Mouse (Mus musculus) hindbrain, embryonic 14.5 days (tissue): ENCODE results near the gene Hsf2bp. TPM values are rescaled to one million over a fixed set of nuclear protein-coding genes. Genes with fewer than 3 reads are reported as not detected.

Experiments
- ATAC-seq: fragments of 200-750 bp; cut with Nextera tagmentation; 2 replicates; pipeline ENCODE4 v1.8.0; 2017; ENCODE audit warnings: moderate number of reproducible peaks, mild to moderate bottlenecking, moderate TSS enrichment, moderate library complexity; ENCODE audit not compliant: low FRiP score
- DNase-seq: peaks from one replicate; pipeline ENCODE4 v3.0.0-alpha.2; 2015; ENCODE audit warnings: low spot score
- H3K27ac ChIP-seq: fragments of 300-500 bp; sonication (generic); 2 replicates; pipeline ENCODE4 v1.5.1; 2014; ENCODE audit warnings: mild to moderate bottlenecking, moderate library complexity
- H3K27me3 ChIP-seq: fragments of 300-500 bp; sonication (generic); 2 replicates; pipeline ENCODE4 v1.6.1; 2014; ENCODE audit warnings: mild to moderate bottlenecking, low read length, mixed read lengths; ENCODE audit not compliant: control insufficient read depth, insufficient read depth
- H3K36me3 ChIP-seq: fragments of 300-500 bp; sonication (generic); replicated peaks from 2 replicates; pipeline ENCODE4 v1.6.1; 2014; ENCODE audit not compliant: control insufficient read depth, insufficient read depth
- H3K4me1 ChIP-seq: fragments of 300-500 bp; sonication (generic); replicated peaks from 2 replicates; pipeline ENCODE4 v1.6.1; 2014; ENCODE audit warnings: antibody characterized with exemption, low read length, mixed read lengths; ENCODE audit not compliant: control insufficient read depth, insufficient read depth
- H3K4me2 ChIP-seq: fragments of 300-500 bp; sonication (generic); replicated peaks from 2 replicates; pipeline ENCODE4 v1.6.1; 2014; ENCODE audit warnings: mild to moderate bottlenecking, moderate library complexity
- H3K4me3 ChIP-seq: fragments of 300-500 bp; sonication (generic); replicated peaks from 2 replicates; pipeline ENCODE4 v1.5.1; 2014; ENCODE audit warnings: mild to moderate bottlenecking, low read length
- H3K9ac ChIP-seq: fragments of 300-500 bp; sonication (generic); 2 replicates; pipeline ENCODE4 v1.6.1; 2014
- H3K9me3 ChIP-seq: fragments of 300-500 bp; sonication (generic); 2 replicates; pipeline ENCODE4 v1.6.1; 2016; ENCODE audit warnings: low read length; ENCODE audit not compliant: control insufficient read depth
- WGBS: fragments of 180-500 bp; shearing (Covaris S2); extraction: QIAGEN DNeasy Blood & Tissue Kit; methylation state at CpG from one replicate; pipeline ENCODE4 v1.1.7; 2014; 5-methylcytosine and 5-hydroxymethylcytosine counted together
- polyA plus RNA-seq: library from polyadenylated mRNA; unstranded; fragments of >200 nt; fragmentation: Nextera tagmentation; extraction: Ambion mirVana; gene quantifications from 2 replicates; pipeline ENCODE4 v1.2.1, GENCODE M21; 2014

The Hsf2bp gene
- polyA plus RNA-seq, 1 experiment from 2014 or later: 0.82 TPM

- Histone ChIP-seq H3K9ac (no peak overlapping the region), H3K36me3 (no peaks in the 10 kb centered on the region), H3K9me3 (no peaks in the 10 kb centered on the region), H3K4me3 (no peak overlapping the region), H3K4me2 (no peak overlapping the region), H3K4me1 (peaks cover 8% of the 10 kb centered on the region; the same call in 1 of the 2 replicates), H3K27ac (no peak overlapping the region), H3K27me3 (no peaks in the 10 kb centered on the region)
- DNase-seq: no peak
- no peak for ATAC-seq
- 87% methylated on average over 18 of the region's 18 CpGs for WGBS
These were observed 120.2 kb downstream of the Hsf2bp start for GRCm38 (mm10) chr17:31915756-31916460.

- H3K4me2 ChIP-seq: no peak overlapping the region
- H3K27ac ChIP-seq: no peak overlapping the region
- ATAC-seq: no peak
- H3K9me3 ChIP-seq: no peaks in the 10 kb centered on the region
- no peak for DNase-seq
- H3K36me3 ChIP-seq: no peaks in the 10 kb centered on the region
- no peaks in the 10 kb centered on the region for H3K27me3 ChIP-seq
- H3K4me3 ChIP-seq: no peak overlapping the region
- WGBS: 90% methylated on average over 5 of the region's 5 CpGs
- H3K9ac ChIP-seq: no peak overlapping the region
- peaks cover 8% of the 10 kb centered on the region; the same call in 1 of the 2 replicates for H3K4me1 ChIP-seq
These were observed 121.8 kb downstream of the Hsf2bp start for GRCm38 (mm10) chr17:31914323-31914722.

GRCm38 (mm10) chr17:31912881-31913662 is 123.1 kb downstream of the Hsf2bp start:
- H3K4me1 ChIP-seq: peaks cover 8% of the 10 kb centered on the region; the same call in 1 of the 2 replicates
- H3K27me3 ChIP-seq: no peaks in the 10 kb centered on the region
- no peak; the same call in 1 of the 2 replicates for ATAC-seq
- WGBS: 49% methylated on average over 18 of the region's 18 CpGs
- H3K27ac ChIP-seq: no peak overlapping the region
- H3K4me3 ChIP-seq: no peak overlapping the region
- H3K4me2 ChIP-seq: no peak overlapping the region
- no peaks in the 10 kb centered on the region for H3K9me3 ChIP-seq
- H3K36me3 ChIP-seq: no peaks in the 10 kb centered on the region
- H3K9ac ChIP-seq: no peak overlapping the region
- DNase-seq: peak; percentile 58

- no peak overlapping the region for H3K4me3 ChIP-seq
- no peak overlapping the region for H3K4me2 ChIP-seq
- DNase-seq (no peak), ATAC-seq (peak; percentile 24; the same call in 1 of the 2 replicates)
- WGBS: 66% methylated on average over 16 of the region's 16 CpGs
- H3K36me3 ChIP-seq: no peaks in the 10 kb centered on the region
- no peaks in the 10 kb centered on the region for H3K27me3 ChIP-seq
- no peak overlapping the region for H3K27ac ChIP-seq
- H3K4me1 ChIP-seq: peaks cover 8% of the 10 kb centered on the region; the same call in 1 of the 2 replicates
- no peak overlapping the region for H3K9ac ChIP-seq
- H3K9me3 ChIP-seq: no peaks in the 10 kb centered on the region
These were observed 123.8 kb downstream of the Hsf2bp start for GRCm38 (mm10) chr17:31912387-31912786.

GRCm38 (mm10) chr17:31908966-31909365 is 127.2 kb downstream of the Hsf2bp start:
- H3K9ac ChIP-seq: no peak overlapping the region
- no peak for DNase-seq

GRCm38 (mm10) chr17:31906441-31906840 is 129.7 kb downstream of the Hsf2bp start:
- ATAC-seq (no peak), DNase-seq (no peak)
- 87% methylated on average over 3 of the region's 3 CpGs for WGBS
- no peak overlapping the region for H3K9ac ChIP-seq
- no peaks in the 10 kb centered on the region for H3K9me3 ChIP-seq
- H3K4me2 ChIP-seq: no peak overlapping the region
- no peaks in the 10 kb centered on the region for H3K4me1 ChIP-seq
- peak overlapping the region; percentile 29; the same call in 1 of the 2 replicates for H3K27ac ChIP-seq
- H3K27me3 ChIP-seq: no peaks in the 10 kb centered on the region
- no peaks in the 10 kb centered on the region for H3K36me3 ChIP-seq
- H3K4me3 ChIP-seq: no peak overlapping the region

More at GRCm38 (mm10) chr17:31908966-31909365, 127.2 kb downstream of the Hsf2bp start:
- no peaks in the 10 kb centered on the region for H3K36me3 ChIP-seq
- H3K4me2 ChIP-seq: no peak overlapping the region
- H3K9me3 ChIP-seq: no peaks in the 10 kb centered on the region
- ATAC-seq: no peak
- H3K27me3 ChIP-seq: no peaks in the 10 kb centered on the region
- no peak overlapping the region for H3K27ac ChIP-seq
- H3K4me3 ChIP-seq: no peak overlapping the region
- H3K4me1 ChIP-seq: peaks cover 8% of the 10 kb centered on the region; the same call in 1 of the 2 replicates
- 94% methylated on average over 2 of the region's 2 CpGs for WGBS

GRCm38 (mm10) chr17:31905791-31906211 is 130.3 kb downstream of the Hsf2bp start:
- Histone ChIP-seq H3K9me3 (no peaks in the 10 kb centered on the region), H3K27ac (peak overlapping the region; percentile 29; the same call in 1 of the 2 replicates), H3K4me1 (no peaks in the 10 kb centered on the region), H3K27me3 (no peaks in the 10 kb centered on the region), H3K4me2 (no peak overlapping the region), H3K36me3 (no peaks in the 10 kb centered on the region), H3K4me3 (no peak overlapping the region), H3K9ac (no peak overlapping the region)
- DNase-seq: no peak
- no peak for ATAC-seq
- 68% methylated on average over 10 of the region's 10 CpGs for WGBS

GRCm38 (mm10) chr17:31905201-31905790 is 130.9 kb downstream of the Hsf2bp start:
- 90% methylated on average over 9 of the region's 9 CpGs for WGBS
- Histone ChIP-seq H3K4me1 (no peaks in the 10 kb centered on the region), H3K4me3 (no peak overlapping the region), H3K4me2 (no peak overlapping the region), H3K36me3 (no peaks in the 10 kb centered on the region), H3K9me3 (no peaks in the 10 kb centered on the region), H3K27ac (peak overlapping the region; percentile 63; the same call in 1 of the 2 replicates), H3K9ac (no peak overlapping the region), H3K27me3 (no peaks in the 10 kb centered on the region)
- ATAC-seq (no peak), DNase-seq (no peak)

GRCm38 (mm10) chr17:31904036-31904435 is 132.1 kb downstream of the Hsf2bp start:
- 83% methylated on average over 7 of the region's 7 CpGs for WGBS
- ATAC-seq: no peak

More at GRCm38 (mm10) chr17:31904036-31904435, 132.1 kb downstream of the Hsf2bp start:
- no peak overlapping the region for H3K4me3 ChIP-seq
- no peaks in the 10 kb centered on the region for H3K36me3 ChIP-seq
- no peak overlapping the region for H3K9ac ChIP-seq
- H3K9me3 ChIP-seq: no peaks in the 10 kb centered on the region
- H3K4me2 ChIP-seq: no peak overlapping the region
- no peaks in the 10 kb centered on the region for H3K27me3 ChIP-seq
- no peaks in the 10 kb centered on the region for H3K4me1 ChIP-seq
- DNase-seq: no peak
- no peak overlapping the region for H3K27ac ChIP-seq
